Mouse (Mus musculus): ENCODE measurements around the gene Ror1. TPM values are rescaled to one million over a fixed set of nuclear protein-coding genes. Genes with fewer than 3 reads are reported as not detected.

The Ror1 gene
- polyA plus RNA-seq, 3 experiments from 2014 or later = not detected

GRCm38 (mm10) chr4:100253401-100253800, 157.8 kb downstream of the Ror1 start:
- no peak for ATAC-seq

GRCm38 (mm10) chr4:100253831-100254230, 158.2 kb downstream of the Ror1 start:
- no peak for ATAC-seq

DNA sequence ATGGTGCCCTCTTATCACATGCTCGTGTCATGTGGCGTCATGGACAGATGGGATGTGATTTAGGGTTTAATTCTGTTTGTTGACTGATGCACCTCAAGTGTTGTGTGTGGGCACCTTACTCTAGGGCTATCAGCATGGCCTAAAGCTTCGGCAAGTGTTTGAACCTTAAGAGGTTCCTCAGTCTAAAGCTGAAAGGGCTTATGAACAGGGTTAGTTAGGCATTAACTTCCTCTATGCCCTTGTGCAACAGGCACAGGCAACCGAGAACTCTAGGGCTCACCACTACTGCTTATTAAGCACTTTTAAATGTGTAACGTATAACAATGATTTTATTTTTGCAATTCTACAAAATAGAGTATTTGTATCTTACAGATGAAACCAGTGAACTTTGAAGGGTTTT, 162.9 kb downstream of the Ror1 start:
- no peak for ATAC-seq

DNA sequence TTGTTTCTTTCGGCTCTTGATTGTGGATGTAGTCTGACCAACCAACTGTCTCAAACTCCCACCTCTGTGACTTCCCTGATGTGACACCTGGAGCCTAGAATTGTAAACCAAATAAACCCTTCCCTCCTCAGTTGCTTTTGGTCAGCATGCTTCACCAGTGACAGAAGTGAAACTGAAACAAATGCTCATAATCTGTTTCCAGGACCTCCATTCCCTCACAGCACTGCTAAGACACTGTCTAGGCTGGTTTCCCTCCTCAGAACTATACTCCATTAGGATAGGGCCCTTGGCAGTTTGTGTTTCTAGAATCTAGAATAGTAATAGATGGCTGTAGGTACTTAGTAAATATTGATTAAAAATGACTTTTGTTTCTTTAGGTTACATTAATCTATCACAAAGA, 168.3 kb downstream of the Ror1 start:
- no peak for ATAC-seq

- ATAC-seq = no peak
Measured at GRCm38 (mm10) chr4:100271059-100271735, 175.6 kb downstream of the Ror1 start.

GRCm38 (mm10) chr4:100271736-100272127, 176.1 kb downstream of the Ror1 start:
- no peak for ATAC-seq

DNA sequence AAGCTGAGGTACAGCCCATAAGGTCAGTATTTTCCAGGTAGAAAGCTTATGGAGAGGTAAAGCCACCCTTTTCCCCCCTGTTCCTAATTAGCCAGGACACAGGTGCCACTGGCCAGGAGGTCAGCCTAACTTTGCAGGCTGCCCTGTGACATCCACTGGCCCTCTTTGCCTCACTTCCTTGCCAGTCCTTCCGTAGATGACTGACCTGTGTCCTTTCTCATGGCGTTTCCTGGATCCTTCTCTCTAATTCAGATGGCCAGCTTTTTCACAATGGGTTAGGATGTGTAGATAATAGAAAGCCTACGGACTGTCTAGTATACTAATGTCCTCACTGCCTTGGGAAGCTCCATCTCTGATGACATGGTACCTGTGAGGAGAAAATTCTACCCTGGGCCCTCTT, 177.8 kb downstream of the Ror1 start:
- ATAC-seq = no peak

- ATAC-seq = no peak
Measured at GRCm38 (mm10) chr4:100273807-100274480, 178.4 kb downstream of the Ror1 start.

GRCm38 (mm10) chr4:100276482-100276881, 180.9 kb downstream of the Ror1 start:
- ATAC-seq = no peak

DNA sequence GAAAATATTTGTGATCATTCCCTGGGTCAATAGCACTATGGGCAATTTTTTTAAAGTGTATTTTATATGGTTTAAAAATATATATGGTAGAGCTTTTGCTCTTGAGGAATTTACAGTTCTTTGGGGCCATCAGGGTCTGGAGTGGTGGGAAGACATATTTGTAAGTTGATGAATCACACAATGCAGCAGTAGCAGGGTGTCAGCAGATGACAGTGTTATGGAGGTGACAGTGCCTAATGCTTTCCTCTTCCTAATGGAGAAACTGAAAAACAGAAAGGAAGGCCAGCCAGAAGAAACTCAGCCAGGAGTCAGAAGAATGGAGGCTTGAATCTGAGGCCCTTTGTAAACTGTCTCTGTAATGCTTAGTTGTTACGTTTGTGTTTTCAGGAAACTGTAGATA, 181.4 kb downstream of the Ror1 start:
- ATAC-seq = no peak

- no peak for ATAC-seq
Measured at GRCm38 (mm10) chr4:100283171-100283880, 187.7 kb downstream of the Ror1 start.

DNA sequence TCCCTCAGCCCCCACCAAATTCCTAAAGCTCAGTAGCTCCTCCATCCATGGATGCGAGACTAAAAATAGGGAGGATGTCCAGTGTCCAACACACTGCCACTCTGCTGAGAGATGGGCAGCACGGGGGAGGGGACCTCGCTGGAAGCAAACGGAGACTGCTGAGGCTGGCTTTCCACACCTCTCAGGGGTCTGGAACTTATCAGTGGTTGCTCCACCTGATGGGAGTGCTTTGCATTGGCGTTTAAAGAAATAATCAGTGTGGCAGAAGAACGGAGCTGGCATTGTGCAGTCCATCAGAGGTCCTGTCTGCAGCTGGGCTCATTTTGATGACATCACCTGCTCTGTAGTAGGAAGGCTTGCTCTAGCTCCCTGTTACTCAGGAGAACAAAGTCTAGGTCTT, 188.9 kb downstream of the Ror1 start:
- ATAC-seq = no peak

- ATAC-seq = no peak
Measured at GRCm38 (mm10) chr4:100286111-100286541, 190.5 kb downstream of the Ror1 start.

DNA sequence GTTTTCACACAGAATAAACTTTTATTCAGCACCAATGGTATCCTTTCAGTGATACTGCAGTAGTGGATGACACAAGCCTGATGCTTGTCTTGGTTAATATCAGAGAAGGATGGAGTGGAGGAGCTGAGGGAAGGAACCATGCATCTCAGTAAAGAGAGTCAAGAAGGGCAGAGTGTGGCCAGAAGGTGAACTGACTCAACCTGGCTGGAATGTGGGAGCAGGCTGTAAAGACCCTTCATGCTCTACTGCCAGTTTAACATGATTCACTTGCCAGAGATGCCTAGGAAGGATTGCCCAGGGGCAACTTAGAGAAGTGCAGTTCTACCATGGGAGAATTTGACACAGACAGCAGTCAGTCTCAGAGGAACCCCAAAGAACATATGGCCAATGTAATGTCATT, 191.2 kb downstream of the Ror1 start:
- no peak for ATAC-seq

- ATAC-seq = no peak
Measured at GRCm38 (mm10) chr4:100287829-100288228, 192.2 kb downstream of the Ror1 start.

DNA sequence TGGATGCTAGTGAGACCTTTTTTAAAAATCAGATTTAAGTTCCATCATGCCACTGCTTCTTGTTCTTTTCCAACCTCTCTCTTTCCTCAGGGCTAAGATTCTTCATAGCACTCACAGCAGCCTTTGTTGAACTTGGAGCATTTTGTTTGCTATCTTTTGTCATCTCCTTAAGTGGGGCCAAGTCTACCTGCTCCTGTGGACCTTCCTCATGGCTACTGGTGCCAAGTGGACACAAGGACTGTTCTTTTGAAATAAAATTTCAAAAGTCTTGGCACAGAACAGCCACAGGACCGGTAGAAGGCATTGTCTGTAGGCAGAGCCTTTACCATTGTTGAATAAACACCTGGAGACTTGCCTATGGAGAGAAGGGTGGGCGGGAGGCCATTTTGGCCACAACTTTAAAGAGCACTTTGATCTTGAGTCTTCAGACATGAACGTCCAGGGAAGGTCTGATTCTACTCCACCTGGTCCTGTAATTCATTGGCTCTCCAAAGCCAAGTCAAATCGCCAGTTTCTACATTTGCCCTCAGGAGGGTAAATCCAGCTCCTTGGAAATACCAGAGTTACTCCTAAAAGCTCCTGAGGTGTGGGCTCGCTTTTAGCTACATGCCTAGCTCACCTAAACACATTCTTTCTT, 195.5 kb downstream of the Ror1 start:
- no peak for ATAC-seq

- ATAC-seq = no peak
Measured at GRCm38 (mm10) chr4:100297678-100298077, 202.1 kb downstream of the Ror1 start.

GRCm38 (mm10) chr4:100298566-100298965, 203.0 kb downstream of the Ror1 start:
- ATAC-seq = no peak

- no peak for ATAC-seq
Measured at GRCm38 (mm10) chr4:100300171-100300570, 204.6 kb downstream of the Ror1 start.

- ATAC-seq = no peak
Measured at GRCm38 (mm10) chr4:100301423-100301822, 205.8 kb downstream of the Ror1 start.

DNA sequence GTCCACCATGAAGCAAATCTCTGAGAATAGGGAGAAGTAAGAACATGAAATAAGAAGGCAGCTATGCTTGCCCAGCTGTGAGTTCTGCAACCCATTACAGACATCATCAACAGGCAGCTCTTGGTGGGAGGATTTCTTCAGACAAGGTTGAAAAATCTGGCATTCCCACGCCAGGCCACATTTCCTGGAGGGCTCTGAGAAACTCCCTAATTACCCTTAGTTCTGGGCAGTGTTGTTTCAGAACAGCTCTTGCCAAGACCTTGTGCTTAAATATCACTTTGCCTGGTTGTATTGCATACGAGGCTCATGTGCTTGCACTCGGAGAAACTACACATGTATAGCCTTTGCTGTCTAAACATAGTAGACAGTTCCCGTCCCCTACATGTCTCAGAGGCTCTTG, 211.8 kb downstream of the Ror1 start:
- no peak for ATAC-seq

- no peak for ATAC-seq
Measured at GRCm38 (mm10) chr4:100311775-100312537, 216.4 kb downstream of the Ror1 start.

DNA sequence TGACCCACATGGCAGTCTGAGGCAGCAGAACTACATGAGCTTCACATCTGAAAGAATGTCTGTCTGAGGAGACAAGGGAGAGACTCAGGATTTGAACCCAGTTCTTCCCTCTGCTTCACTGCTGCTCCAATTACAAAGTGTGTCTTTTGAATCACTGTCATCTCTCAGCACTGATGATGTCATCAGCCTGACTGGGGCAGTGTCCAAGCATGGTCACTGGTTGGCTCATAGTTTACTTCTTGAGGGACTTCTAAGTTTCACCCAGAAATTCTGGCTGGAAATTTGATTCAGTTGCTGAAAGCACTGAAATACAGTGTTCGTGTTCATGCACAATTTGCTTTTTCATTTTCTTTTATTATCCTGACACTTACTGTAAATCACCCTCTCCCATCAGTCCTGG, 219.5 kb downstream of the Ror1 start:
- no peak for ATAC-seq

Measured in inflammation-experienced regulatory T-cells, adult 6 months (primary cell).